Mouse (Mus musculus) MEL (cell line): ENCODE data around the gene Angptl3. TPM values are rescaled to one million over a fixed set of nuclear protein-coding genes. Genes with fewer than 3 reads are reported as not detected.

ENCODE experiments used
- DNase-seq: peaks from one replicate; pipeline ENCODE4 v3.0.0; 2011; ENCODE audit warnings: low read depth, low spot score
- H3K27ac ChIP-seq: 2 replicates; pipeline ENCODE4 v1.5.1; 2012; ENCODE audit warnings: low read depth, mild to moderate bottlenecking, control low read depth, low read length, moderate library complexity; ENCODE audit not compliant: control insufficient read depth
- H3K27me3 ChIP-seq, 2 experiments: fragments of 150-350 bp in 1 of 2; sonication (generic) in 1 of 2; 2 replicates each; pipeline ENCODE4 v1.6.1; 2012; ENCODE audit warnings: low read length in 2 of 2, mild to moderate bottlenecking in 2 of 2, improper control_type of control experiment in 1 of 2, moderate library complexity in 1 of 2; ENCODE audit not compliant: insufficient read depth in 2 of 2, control insufficient read depth in 1 of 2
- H3K36me3 ChIP-seq, 2 experiments: 2 replicates each; pipeline ENCODE4 v1.6.1; 2012 to 2014; ENCODE audit warnings: low read length in 2 of 2, improper control_type of control experiment in 1 of 2, inconsistent platforms in 1 of 2, mild to moderate bottlenecking in 1 of 2; ENCODE audit not compliant: insufficient read depth in 2 of 2, control insufficient read depth in 1 of 2
- H3K4me1 ChIP-seq, 2 experiments: fragments of 150-350 bp in 1 of 2; sonication (generic) in 1 of 2; 2 replicates each; pipeline ENCODE4 v1.6.1; 2012; ENCODE audit warnings: low read length in 2 of 2, improper control_type of control experiment in 1 of 2, mild to moderate bottlenecking in 1 of 2; ENCODE audit not compliant: insufficient read depth in 2 of 2, control insufficient read depth in 1 of 2
- H3K4me3 ChIP-seq, 2 experiments: fragments of 150-350 bp in 1 of 2; sonication (generic) in 1 of 2; 2 replicates each; pipeline ENCODE4 v1.5.1; 2012; ENCODE audit warnings: low read depth in 2 of 2, low read length in 2 of 2, mild to moderate bottlenecking in 2 of 2, moderate library complexity in 2 of 2, control low read depth in 1 of 2, improper control_type of control experiment in 1 of 2; ENCODE audit not compliant: control insufficient read depth in 1 of 2, insufficient read depth in 1 of 2
- H3K79me2 ChIP-seq: 2 replicates; pipeline ENCODE4 v1.6.1; 2012; ENCODE audit warnings: mild to moderate bottlenecking, low read length, moderate library complexity; ENCODE audit not compliant: control insufficient read depth, poor library complexity, insufficient read depth
- H3K9ac ChIP-seq: 2 replicates; pipeline ENCODE4 v1.6.1; 2012; ENCODE audit warnings: low read depth, mild to moderate bottlenecking, control low read depth, low read length, moderate library complexity; ENCODE audit not compliant: control insufficient read depth, poor library complexity, severe bottlenecking
- H3K9me3 ChIP-seq: fragments of 150-350 bp; sonication (generic); replicated peaks from 2 replicates; pipeline ENCODE4 v1.6.1; 2012; ENCODE audit warnings: mild to moderate bottlenecking, low read length, improper control_type of control experiment, moderate library complexity; ENCODE audit not compliant: insufficient read depth
- CHD1 ChIP-seq: IDR thresholded peaks from 2 replicates; pipeline ENCODE4 v1.6.1; 2012; ENCODE audit warnings: low read depth, mild to moderate bottlenecking, inconsistent platforms, low read length, improper control_type of control experiment
- CHD2 ChIP-seq: IDR thresholded peaks from 2 replicates; pipeline ENCODE4 v1.6.1; 2011; ENCODE audit warnings: low read length, improper control_type of control experiment
- CTCF ChIP-seq, 3 experiments: IDR thresholded peaks in 2 of 3; conservative IDR thresholded peaks in 1 of 3; 2 replicates each; pipeline ENCODE4 v1.5.1; 2011 to 2012; ENCODE audit warnings: low read length in 3 of 3, low read depth in 2 of 3, mild to moderate bottlenecking in 2 of 3, improper control_type of control experiment in 1 of 3, inconsistent platforms in 1 of 3, mixed read lengths in 1 of 3, moderate library complexity in 1 of 3; ENCODE audit not compliant: control insufficient read depth in 1 of 3, insufficient read depth in 1 of 3, poor library complexity in 1 of 3, severe bottlenecking in 1 of 3
- E2F4 ChIP-seq: IDR thresholded peaks from 2 replicates; pipeline ENCODE4 v1.6.1; 2011; ENCODE audit warnings: low read depth, low read length, improper control_type of control experiment, borderline replicate concordance
- ELF1 ChIP-seq: IDR thresholded peaks from 2 replicates; pipeline ENCODE4 v1.6.1; 2014; ENCODE audit warnings: low read depth, mild to moderate bottlenecking, inconsistent platforms, low read length, improper control_type of control experiment, moderate library complexity
- ETS1 ChIP-seq: IDR thresholded peaks from 2 replicates; pipeline ENCODE4 v1.6.1; 2012; ENCODE audit warnings: low read depth, mild to moderate bottlenecking, inconsistent platforms, low read length, improper control_type of control experiment, moderate library complexity
- GABPA ChIP-seq: IDR thresholded peaks from 2 replicates; pipeline ENCODE4 v1.6.1; 2012; ENCODE audit warnings: low read depth, mild to moderate bottlenecking, inconsistent platforms, low read length, improper control_type of control experiment, moderate library complexity
- GATA1 ChIP-seq: IDR thresholded peaks from 2 replicates; pipeline ENCODE4 v1.6.1; 2011; ENCODE audit warnings: low read depth, low read length, improper control_type of control experiment
- HCFC1 ChIP-seq: IDR thresholded peaks from 2 replicates; pipeline ENCODE4 v1.6.1; 2012; ENCODE audit warnings: low read depth, mild to moderate bottlenecking, inconsistent platforms, low read length, improper control_type of control experiment, moderate library complexity
- JUND ChIP-seq: IDR thresholded peaks from 2 replicates; pipeline ENCODE4 v1.6.1; 2011; ENCODE audit warnings: low read depth, mild to moderate bottlenecking, improper control_type of control experiment, low read length
- KAT2A ChIP-seq: conservative IDR thresholded peaks from 2 replicates; pipeline ENCODE4 v1.6.1; 2012; ENCODE audit warnings: low read depth, low read length, improper control_type of control experiment, inconsistent platforms
- MAFK ChIP-seq: IDR thresholded peaks from 2 replicates; pipeline ENCODE4 v1.6.1; 2011; ENCODE audit warnings: low read depth, mild to moderate bottlenecking, low read length, improper control_type of control experiment, borderline replicate concordance
- MAX ChIP-seq: IDR thresholded peaks from 2 replicates; pipeline ENCODE4 v1.6.1; 2011; ENCODE audit warnings: low read length, improper control_type of control experiment
- MAZ ChIP-seq: IDR thresholded peaks from 2 replicates; pipeline ENCODE4 v1.6.1; 2012; ENCODE audit warnings: low read depth, mild to moderate bottlenecking, inconsistent platforms, low read length, improper control_type of control experiment
- MEF2A ChIP-seq: IDR thresholded peaks from 2 replicates; pipeline ENCODE4 v1.6.1; 2014; ENCODE audit warnings: low read depth, mild to moderate bottlenecking, inconsistent platforms, low read length, improper control_type of control experiment; ENCODE audit not compliant: poor library complexity, insufficient replicate concordance, severe bottlenecking; ENCODE audit errors: extremely low read depth
- MXI1 ChIP-seq: IDR thresholded peaks from 2 replicates; pipeline ENCODE4 v1.6.1; 2011; ENCODE audit warnings: mild to moderate bottlenecking, low read depth, low read length, improper control_type of control experiment
- MYB ChIP-seq: IDR thresholded peaks from 2 replicates; pipeline ENCODE4 v1.6.1; 2011; ENCODE audit warnings: mild to moderate bottlenecking, low read depth, low read length, improper control_type of control experiment
- MYC ChIP-seq: IDR thresholded peaks from 2 replicates; pipeline ENCODE4 v1.6.1; 2011; ENCODE audit warnings: low read depth, mild to moderate bottlenecking, low read length, improper control_type of control experiment, moderate library complexity
- NELFE ChIP-seq: IDR thresholded peaks from 2 replicates; pipeline ENCODE4 v1.6.1; 2011; ENCODE audit warnings: low read depth, low read length, improper control_type of control experiment
- POLR2A ChIP-seq, 2 experiments: IDR thresholded peaks; 2 replicates each; pipeline ENCODE4 v1.6.1; 2011 to 2012; ENCODE audit warnings: low read length in 2 of 2, mild to moderate bottlenecking in 2 of 2, control low read depth in 1 of 2, improper control_type of control experiment in 1 of 2, low read depth in 1 of 2, moderate library complexity in 1 of 2; ENCODE audit not compliant: control insufficient read depth in 1 of 2, insufficient read depth in 1 of 2, poor library complexity in 1 of 2
- POLR2AphosphoS2 ChIP-seq: IDR thresholded peaks from 2 replicates; pipeline ENCODE4 v1.6.1; 2011; ENCODE audit warnings: low read length, improper control_type of control experiment
- POLR2AphosphoS5 ChIP-seq: IDR thresholded peaks from 2 replicates; pipeline ENCODE4 v1.6.1; 2012; ENCODE audit warnings: low read depth, borderline replicate concordance, mild to moderate bottlenecking, inconsistent platforms, low read length, moderate library complexity, mixed read lengths
- SIN3A ChIP-seq: IDR thresholded peaks from 2 replicates; pipeline ENCODE4 v1.6.1; 2012; ENCODE audit warnings: low read length, improper control_type of control experiment, inconsistent platforms
- SMC3 ChIP-seq: IDR thresholded peaks from 2 replicates; pipeline ENCODE4 v1.6.1; 2011; ENCODE audit warnings: low read depth, low read length, improper control_type of control experiment
- TAL1 ChIP-seq: IDR thresholded peaks from 2 replicates; pipeline ENCODE4 v1.6.1; 2012; ENCODE audit warnings: mild to moderate bottlenecking, inconsistent platforms, low read length, moderate library complexity, mixed read lengths
- TBP ChIP-seq: IDR thresholded peaks from 2 replicates; pipeline ENCODE4 v1.8.0; 2011; ENCODE audit warnings: low read depth, low read length, improper control_type of control experiment
- TCF12 ChIP-seq: IDR thresholded peaks from 2 replicates; pipeline ENCODE4 v1.6.1; 2014; ENCODE audit warnings: low read depth, mild to moderate bottlenecking, inconsistent platforms, low read length, improper control_type of control experiment, moderate library complexity
- UBTF ChIP-seq: IDR thresholded peaks from 2 replicates; pipeline ENCODE4 v1.6.1; 2012; ENCODE audit warnings: low read depth, mild to moderate bottlenecking, inconsistent platforms, low read length, improper control_type of control experiment, moderate library complexity, borderline replicate concordance; ENCODE audit not compliant: insufficient read depth
- USF2 ChIP-seq, 2 experiments: IDR thresholded peaks; 2 replicates each; pipeline ENCODE4 v1.6.1; 2011 to 2012; ENCODE audit warnings: improper control_type of control experiment in 2 of 2, low read length in 2 of 2, borderline replicate concordance in 1 of 2, inconsistent platforms in 1 of 2, low read depth in 1 of 2, mild to moderate bottlenecking in 1 of 2; ENCODE audit not compliant: insufficient read depth in 1 of 2
- ZC3H11A ChIP-seq: IDR thresholded peaks from 2 replicates; pipeline ENCODE4 v1.6.1; 2012; ENCODE audit warnings: low read depth, mild to moderate bottlenecking, inconsistent platforms, low read length, improper control_type of control experiment
- ZKSCAN1 ChIP-seq: IDR thresholded peaks from 2 replicates; pipeline ENCODE4 v1.6.1; 2012; ENCODE audit warnings: low read depth, mild to moderate bottlenecking, inconsistent platforms, low read length, improper control_type of control experiment, moderate library complexity
- ZMIZ1 ChIP-seq: IDR thresholded peaks from 2 replicates; pipeline ENCODE4 v1.6.1; 2012; ENCODE audit warnings: low read depth, mild to moderate bottlenecking, inconsistent platforms, low read length, improper control_type of control experiment, moderate library complexity
- polyA plus RNA-seq, 2 experiments: library from polyadenylated mRNA; stranded (reverse) in 1 of 2; unstranded in 1 of 2; fragments of >175 nt in 1 of 2; fragments of >200 nt in 1 of 2; gene quantifications; 2 replicates each; pipeline versions ENCODE4 v1.2.1 to v1.2.4; 2012; ENCODE audit warnings: low replicate concordance in 2 of 2, low read depth in 1 of 2; ENCODE audit not compliant: insufficient read length in 2 of 2, insufficient read depth in 1 of 2, missing spikeins in 1 of 2
- total RNA-seq: library from RNA; depleted of rRNA; stranded (reverse); fragments of 300-350 nt; gene quantifications from 2 replicates; pipeline ENCODE4 v1.2.3, GENCODE M21; 2012

Gene Angptl3
- total and polyA plus RNA-seq, 3 experiments, result 0.04 to 0.12 TPM; not detected in 1

GRCm38 (mm10) chr4:99068806-99069205 lies 38.1 kb downstream of the Angptl3 start:
- TF ChIP-seq HCFC1 (no peak), ELF1 (no peak), MYB (no peak), MEF2A (no peak), GABPA (no peak), MAFK (no peak), ZKSCAN1 (no peak), SIN3A (no peak), TBP (no peak), NELFE (no peak), MYC (no peak), KAT2A (no peak), TAL1 (no peak), TCF12 (no peak), USF2 (IDR thresholded peaks at IDR 0.05; ENCODE audit: borderline replicate concordance in 1 of 2, insufficient read depth in 1 of 2, low read depth in 1 of 2, low read length in 2 of 2) (no peak), SMC3 (no peak), MXI1 (no peak), CHD2 (no peak), CHD1 (no peak)
- H3K36me3 ChIP-seq, result peaks cover 0 to 2% of the 10 kb centered on the region in 2 experiments; a peak in 1 of 4 replicates
- no peaks in the 10 kb centered on the region for H3K4me1 ChIP-seq
- no peaks in the 10 kb centered on the region for H3K9me3 ChIP-seq
- no peak overlapping the region for H3K27ac ChIP-seq
- H3K4me3 ChIP-seq, result no peak overlapping the region
- no peak for DNase-seq
- H3K79me2 ChIP-seq, result no peaks in the 10 kb centered on the region
- no peak overlapping the region for H3K9ac ChIP-seq
- H3K27me3 ChIP-seq, result no peaks in the 10 kb centered on the region

GRCm38 (mm10) chr4:99078005-99078404 lies 47.3 kb downstream of the Angptl3 start:
- Histone ChIP-seq H3K27ac (no peak overlapping the region; the same call in 1 of the 2 replicates), H3K4me1 (peaks cover 7 to 9% of the 10 kb centered on the region in 2 experiments), H3K36me3 (peaks cover 0 to 13% of the 10 kb centered on the region in 2 experiments; a peak in 3 of 4 replicates), H3K9ac (no peak overlapping the region), H3K9me3 (no peaks in the 10 kb centered on the region), H3K79me2 (no peaks in the 10 kb centered on the region), H3K4me3 (no peak overlapping the region), H3K27me3 (no peaks in the 10 kb centered on the region)
- DNase-seq, result peak; percentile 56
- TF ChIP-seq E2F4 (no peak), JUND (no peak), GABPA (no peak), MXI1 (no peak), TCF12 (peak; percentile 83), POLR2A (IDR thresholded peaks at IDR 0.05; ENCODE audit: control insufficient read depth in 1 of 2, insufficient read depth in 1 of 2, low read depth in 1 of 2, low read length in 2 of 2, poor library complexity in 1 of 2) (no peak), POLR2AphosphoS2 (no peak), CTCF (IDR thresholded peaks at IDR 0.05 in 2 of 3, conservative IDR thresholded peaks at IDR 0.05 in 1 of 3; ENCODE audit: control insufficient read depth in 1 of 3, insufficient read depth in 1 of 3, low read depth in 2 of 3, low read length in 3 of 3, poor library complexity in 1 of 3, severe bottlenecking in 1 of 3) (no peak), MAX (no peak), KAT2A (no peak), ZMIZ1 (no peak), ZC3H11A (no peak), UBTF (no peak), GATA1 (peak; percentile 71; the same call in 1 of the 2 replicates), USF2 (IDR thresholded peaks at IDR 0.05; ENCODE audit: borderline replicate concordance in 1 of 2, insufficient read depth in 1 of 2, low read depth in 1 of 2, low read length in 2 of 2) (no peak), POLR2AphosphoS5 (no peak), MAFK (peak; percentile 72; the same call in 1 of the 2 replicates), ETS1 (peak; percentile 48), MAZ (no peak), ZKSCAN1 (no peak)
